Mouse (Mus musculus) small intestine, adult 2 months (tissue): ENCODE measurements around the gene Acot9.

Experiments used
- CTCF ChIP-seq: fragments of 200-500 bp; IDR thresholded peaks from 2 replicates; pipeline ENCODE4 v1.5.1; 2012; ENCODE audit warnings: low read depth, mild to moderate bottlenecking, control low read depth, inconsistent platforms, low read length, moderate library complexity, mixed read lengths; ENCODE audit not compliant: insufficient replicate concordance, insufficient read length; ENCODE audit errors: extremely low read depth
- POLR2A ChIP-seq: fragments of 200-500 bp; IDR thresholded peaks from 2 replicates; pipeline ENCODE4 v1.6.1; 2012; ENCODE audit warnings: low read depth, mild to moderate bottlenecking, control low read depth, inconsistent platforms, low read length, moderate library complexity

DNA sequence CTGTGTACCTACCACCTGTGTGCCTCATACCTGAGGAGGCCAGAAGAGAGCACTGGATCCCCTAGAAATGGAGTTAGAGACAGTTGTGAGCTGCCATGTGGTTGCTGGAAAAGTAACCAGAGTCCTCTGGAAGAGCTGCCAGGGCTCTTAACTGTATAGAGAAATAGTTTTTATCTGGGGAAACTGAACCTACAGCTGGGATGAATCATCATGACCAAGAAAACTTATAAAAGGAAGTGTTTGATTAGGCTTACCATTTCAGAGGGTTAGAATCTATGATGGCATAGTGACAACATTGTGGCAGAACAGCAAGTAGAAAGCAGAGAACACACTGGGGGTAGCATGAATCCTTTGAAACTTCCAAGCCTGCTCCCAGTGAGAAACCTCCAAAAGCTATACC lies 5.4 kb upstream of the Acot9 start:
- TF ChIP-seq CTCF (no peak), POLR2A (no peak)
